Mouse (Mus musculus): ENCODE measurements around the gene Traf2.

Traf2 gene

DNA sequence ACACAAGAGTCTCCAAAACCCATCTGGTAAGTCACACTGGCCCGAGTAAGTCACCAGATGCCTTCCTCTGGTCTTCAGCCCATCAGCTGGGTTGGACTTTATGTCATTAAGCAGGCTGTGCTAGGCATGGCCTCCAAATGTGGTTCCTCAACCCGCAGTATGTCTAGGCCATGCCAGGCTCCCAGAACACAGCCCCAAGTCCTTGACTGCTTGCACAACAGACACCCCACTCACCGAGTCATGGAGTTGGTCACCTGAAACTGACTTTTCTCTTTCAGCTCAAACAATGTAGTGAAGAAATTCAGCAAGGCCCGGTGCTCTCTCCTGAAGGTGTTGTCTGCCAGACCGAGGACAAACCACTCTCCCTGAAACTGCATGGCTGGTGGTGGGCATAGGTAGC is 53.8 kb downstream of the Traf2 start:
- DNase-seq: no peak

GRCm38 (mm10) chr2:25488671-25489068 is 58.1 kb downstream of the Traf2 start:
- DNase-seq: peak; percentile 74

DNA sequence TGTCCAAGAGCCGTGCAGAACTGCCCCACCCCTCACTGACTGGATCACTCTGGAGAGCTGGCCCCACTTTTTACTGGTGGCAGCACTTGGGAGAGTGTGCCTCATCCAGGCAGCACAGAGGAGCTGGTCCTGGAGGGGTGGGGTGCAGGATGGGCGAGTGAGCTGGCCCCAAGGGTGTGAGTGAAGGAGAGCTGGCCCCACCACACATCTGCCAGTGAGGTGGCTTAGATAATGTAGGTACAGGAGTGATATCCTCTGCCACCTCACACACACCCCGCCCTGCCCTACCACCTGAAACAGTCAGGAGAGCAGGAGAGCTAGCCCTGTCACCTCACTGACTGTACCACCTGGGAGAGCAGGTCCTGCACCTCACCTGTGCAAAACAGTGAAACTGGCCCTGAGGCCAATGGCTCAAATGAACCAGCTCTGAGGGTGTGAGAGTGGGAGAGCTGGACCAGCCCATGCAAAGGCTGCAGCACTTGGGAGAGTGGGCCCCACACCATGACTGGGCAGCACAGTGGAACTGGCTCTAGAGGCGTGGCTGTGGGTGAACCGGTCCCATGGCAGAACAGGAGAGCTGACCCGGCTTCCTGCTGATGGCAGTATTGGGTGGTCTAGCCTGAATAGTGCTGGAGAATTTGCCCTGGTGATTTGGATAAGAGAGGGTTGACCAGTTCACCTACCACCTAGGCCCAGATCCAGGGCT is 58.6 kb downstream of the Traf2 start:
- no peak for DNase-seq

- DNase-seq: peak; percentile 98
Observed at GRCm38 (mm10) chr2:25484901-25485647, 61.7 kb downstream of the Traf2 start.

GRCm38 (mm10) chr2:25482969-25483368 is 63.8 kb downstream of the Traf2 start:
- DNase-seq: peak; percentile 76

- DNase-seq: no peak
Observed at GRCm38 (mm10) chr2:25480541-25480940, 66.2 kb downstream of the Traf2 start.

- DNase-seq: no peak
Observed at GRCm38 (mm10) chr2:25479551-25480311, 67.0 kb downstream of the Traf2 start.

DNA sequence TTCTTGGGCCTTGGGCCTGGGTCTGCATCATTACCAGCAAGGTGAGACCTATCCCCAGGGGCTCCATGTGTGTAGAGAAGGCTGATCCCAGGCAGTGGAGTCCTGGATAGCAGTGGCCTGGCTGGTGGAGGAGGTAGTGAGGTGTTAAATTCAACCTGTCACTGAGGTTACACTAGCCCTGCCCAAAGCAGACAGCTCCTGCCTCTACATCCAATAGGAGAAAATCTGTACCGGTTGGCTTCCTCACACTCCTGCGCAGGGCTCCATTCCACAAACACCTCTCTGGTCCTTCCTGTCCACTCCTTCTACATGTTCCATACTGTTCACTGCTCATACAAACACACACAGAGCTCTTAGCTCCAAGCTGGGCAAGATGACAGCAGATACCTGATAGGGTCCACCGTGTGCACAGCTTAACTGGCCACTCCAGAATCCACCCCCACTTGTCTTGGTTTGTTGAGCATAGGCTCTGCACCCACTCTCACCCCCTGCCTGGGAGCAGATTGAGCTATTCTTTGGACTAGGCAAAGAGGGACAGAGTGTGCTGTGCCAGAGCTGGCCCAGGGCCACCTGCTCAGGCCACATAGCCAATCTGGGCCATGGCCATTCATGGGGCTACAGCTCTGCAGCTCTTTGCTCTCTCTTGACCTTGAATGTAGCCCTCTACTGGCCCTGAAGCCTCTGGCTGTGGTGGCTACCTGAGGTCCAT is 68.6 kb downstream of the Traf2 start:
- DNase-seq: peak; percentile 99

- no peak for DNase-seq
Observed at GRCm38 (mm10) chr2:25477541-25477940, 69.2 kb downstream of the Traf2 start.

DNA sequence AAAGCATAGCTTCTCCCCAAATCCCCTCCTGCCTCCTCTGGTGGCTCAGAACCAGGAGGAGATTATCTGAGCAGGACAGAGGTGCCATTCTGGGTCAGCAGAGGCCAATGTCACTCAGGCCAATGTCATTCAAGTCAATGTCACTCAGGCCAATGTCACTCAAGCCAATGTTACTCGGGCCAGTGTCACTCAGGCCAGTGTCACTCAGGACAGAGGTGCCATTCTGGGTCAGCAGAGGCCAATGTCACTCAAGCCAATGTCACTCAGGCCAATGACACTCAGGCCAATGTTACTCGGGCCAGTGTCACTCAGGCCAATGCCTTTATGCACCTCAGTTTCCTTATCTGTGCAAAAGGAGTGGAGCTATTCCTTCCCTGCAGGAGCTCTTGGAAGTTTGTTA is 74.2 kb downstream of the Traf2 start:
- no peak for DNase-seq

- no peak for DNase-seq
Observed at GRCm38 (mm10) chr2:25469969-25470368, 76.8 kb downstream of the Traf2 start, which contains the start of gene Ptgds. Gene Ptgds, minus strand, starts transcription at chr2:25470046.

DNA sequence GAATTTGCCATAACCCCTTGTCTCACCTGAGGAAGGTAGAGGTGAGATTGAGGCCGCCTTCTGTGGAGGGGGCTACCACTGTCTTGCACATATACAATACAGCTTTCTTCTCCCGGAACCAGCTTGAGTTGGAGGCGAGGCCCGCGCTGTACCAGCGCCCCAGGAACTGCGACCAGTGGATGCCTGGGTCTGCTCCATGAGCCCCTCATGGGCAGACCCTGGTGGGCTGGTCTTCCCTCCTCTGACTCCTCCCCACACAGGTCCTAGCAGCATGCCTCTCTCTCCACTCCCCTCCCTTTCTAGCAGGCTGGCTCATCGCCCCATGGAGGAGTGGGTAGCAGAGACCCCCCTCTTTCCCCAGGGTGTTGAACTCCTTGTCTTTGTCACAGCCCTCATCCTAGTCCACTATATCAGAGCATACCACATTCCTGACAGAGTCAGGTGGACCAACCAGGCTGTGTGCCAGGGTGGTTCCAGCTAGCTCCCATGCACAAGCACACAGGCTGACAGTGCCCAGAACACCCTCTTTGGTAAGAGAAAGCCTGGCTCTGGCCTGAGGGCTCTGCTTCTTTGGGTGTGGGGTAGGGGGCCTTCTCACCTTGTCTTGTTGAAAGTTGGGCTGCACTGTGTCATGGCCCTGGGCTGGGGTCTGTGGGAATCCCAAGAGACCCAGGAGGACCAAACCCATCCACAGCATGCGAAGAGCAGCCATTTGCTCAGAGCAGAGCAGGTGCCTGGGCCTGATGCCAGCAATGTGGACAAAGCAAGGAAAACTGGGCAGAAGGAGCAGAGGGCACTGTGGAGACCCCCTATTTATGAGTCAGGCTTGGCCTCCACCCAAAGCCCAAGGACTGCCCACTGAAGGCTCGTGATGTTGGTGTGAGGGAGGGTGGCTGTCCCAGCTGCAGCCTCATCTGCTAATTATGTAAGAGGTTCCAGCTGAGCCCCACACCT is 77.5 kb downstream of the Traf2 start:
- peak; percentile 82 for DNase-seq

All from cerebellum, adult 9-11 months (tissue).